Mouse (Mus musculus): ENCODE results near the gene Mutyh.

- TF ChIP-seq GATA1 (IDR thresholded peaks at IDR 0.05; ENCODE audit: borderline replicate concordance, low read length) (no peak), CTCF (IDR thresholded peaks at IDR 0.05; ENCODE audit: low read depth, low read length) (no peak), TAL1 (conservative IDR thresholded peaks at IDR 0.05; ENCODE audit: low read depth, low read length) (no peak), POLR2AphosphoS5 (IDR thresholded peaks at IDR 0.05; ENCODE audit: insufficient replicate concordance, low read depth, low read length) (peak; percentile 53; the same call in 1 of the 2 replicates)
These were observed at the start of gene Mutyh, which contains the start of gene Toe1 for GRCm38 (mm10) chr4:116807197-116808129.
